Mouse (Mus musculus) myocyte (in vitro differentiated cells): Measurements from ENCODE around the gene Cog5. TPM values are rescaled to one million over a fixed set of nuclear protein-coding genes. Genes with fewer than 3 reads are reported as not detected.
A peak's percentile ranks its signal among the peaks of the same experiment; 100 is the strongest.

Source experiments
- H3K27me3 ChIP-seq: one replicate; pipeline ENCODE4 v1.6.1; 2011; ENCODE audit not compliant: control insufficient read depth, insufficient read depth, insufficient read length
- H3K36me3 ChIP-seq: one replicate; pipeline ENCODE4 v1.6.1; 2011; ENCODE audit not compliant: control insufficient read depth, insufficient read depth
- H3K4me2 ChIP-seq: one replicate; pipeline ENCODE4 v1.6.1; 2011; ENCODE audit warnings: low read depth, control low read depth
- H3K4me3 ChIP-seq: one replicate; pipeline ENCODE4 v1.5.1; 2011; ENCODE audit warnings: mild to moderate bottlenecking, control low read depth, moderate library complexity
- H3K79me2 ChIP-seq: one replicate; pipeline ENCODE4 v1.6.1; 2011; ENCODE audit not compliant: control insufficient read depth, insufficient read depth
- H3ac ChIP-seq: one replicate; pipeline ENCODE4 v1.6.1; 2011; ENCODE audit not compliant: control insufficient read depth, insufficient read length
- CEBPB ChIP-seq: IDR thresholded peaks from 2 replicates; pipeline ENCODE4 v1.6.1; 2011; ENCODE audit warnings: mild to moderate bottlenecking, moderate library complexity; ENCODE audit not compliant: poor library complexity, insufficient read depth, severe bottlenecking
- E2F4 ChIP-seq: IDR thresholded peaks from one replicate; pipeline ENCODE4 v1.6.1; 2011; ENCODE audit warnings: mild to moderate bottlenecking, control low read depth, moderate library complexity; ENCODE audit not compliant: insufficient read depth
- MAX ChIP-seq: IDR thresholded peaks from one replicate; pipeline ENCODE4 v1.6.1; 2011; ENCODE audit warnings: low read depth, mild to moderate bottlenecking, control low read depth
- MYOD1 ChIP-seq, 3 experiments: IDR thresholded peaks; one replicate each; pipeline ENCODE4 v1.6.1; 2011; ENCODE audit warnings: control low read depth in 2 of 3, low read depth in 2 of 3, mild to moderate bottlenecking in 2 of 3, moderate library complexity in 1 of 3; ENCODE audit not compliant: insufficient read length in 2 of 3, control insufficient read depth in 1 of 3
- MYOG ChIP-seq, 3 experiments: IDR thresholded peaks; one replicate each; pipeline ENCODE4 v1.6.1; 2011; ENCODE audit warnings: control low read depth in 2 of 3, low read depth in 2 of 3, mild to moderate bottlenecking in 2 of 3; ENCODE audit not compliant: insufficient read length in 2 of 3, control insufficient read depth in 1 of 3, insufficient read depth in 1 of 3
- POLR2A ChIP-seq: IDR thresholded peaks from one replicate; pipeline ENCODE4 v1.6.1; 2011; ENCODE audit warnings: low read depth, mild to moderate bottlenecking, control low read depth, moderate library complexity; ENCODE audit not compliant: insufficient read length
- POLR2AphosphoS2 ChIP-seq: IDR thresholded peaks from one replicate; pipeline ENCODE4 v1.6.1; 2011; ENCODE audit warnings: low read depth, control low read depth; ENCODE audit not compliant: insufficient read length
- REST ChIP-seq: IDR thresholded peaks from one replicate; pipeline ENCODE4 v1.6.1; 2011; ENCODE audit warnings: mild to moderate bottlenecking, control low read depth, moderate library complexity; ENCODE audit not compliant: insufficient read depth, insufficient read length
- SRF ChIP-seq: IDR thresholded peaks from one replicate; pipeline ENCODE4 v1.6.1; 2011; ENCODE audit warnings: low read depth; ENCODE audit not compliant: control insufficient read depth, insufficient read length
- TCF12 ChIP-seq: IDR thresholded peaks from one replicate; pipeline ENCODE4 v1.6.1; 2011; ENCODE audit warnings: mild to moderate bottlenecking, control low read depth; ENCODE audit not compliant: poor library complexity, insufficient read depth, severe bottlenecking
- TCF3 ChIP-seq: IDR thresholded peaks from one replicate; pipeline ENCODE4 v1.6.1; 2011; ENCODE audit warnings: low read depth, control low read depth; ENCODE audit not compliant: insufficient read length
- USF1 ChIP-seq: IDR thresholded peaks from one replicate; pipeline ENCODE4 v1.6.1; 2011; ENCODE audit warnings: low read depth, mild to moderate bottlenecking, control low read depth, moderate library complexity
- polyA plus RNA-seq: library from polyadenylated mRNA; unstranded; fragments of >200 nt; fragmentation: generic; extraction: Trizol; gene quantifications from one replicate; pipeline ENCODE4 v1.2.1, GENCODE M21; 2012; ENCODE audit warnings: missing spikeins

Cog5 gene
- polyA plus RNA-seq, 1 experiment, result 10.2 TPM

DNA sequence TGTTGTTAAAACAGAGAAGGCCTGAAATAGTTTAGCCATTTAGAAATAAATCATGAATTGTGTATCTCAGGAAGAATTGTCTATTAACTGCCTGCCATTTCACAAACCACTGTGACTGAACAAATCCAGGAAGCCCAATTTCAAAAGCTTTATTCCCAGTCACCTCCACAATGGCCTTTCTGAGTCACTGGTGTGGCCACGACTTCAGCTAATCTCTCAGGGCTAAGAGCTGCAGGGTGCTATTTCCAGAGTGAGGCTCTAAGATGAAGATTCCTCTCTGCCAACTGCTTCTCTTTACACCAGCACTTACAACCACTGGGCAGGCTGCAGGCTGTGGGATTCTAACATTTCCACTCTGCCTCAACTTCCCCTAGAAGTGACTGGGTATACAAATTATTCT is 314.4 kb downstream of the Cog5 start:
- no peak overlapping the region for H3ac ChIP-seq
- H3K36me3 ChIP-seq, result no peaks in the 10 kb centered on the region
- no peak overlapping the region for H3K4me3 ChIP-seq
- peak overlapping the region; percentile 58 for H3K4me2 ChIP-seq
- H3K79me2 ChIP-seq, result no peaks in the 10 kb centered on the region
- no peak for TF ChIP-seq MYOG (IDR thresholded peaks at IDR 0.05; ENCODE audit: control insufficient read depth in 1 of 3, insufficient read depth in 1 of 3, insufficient read length in 2 of 3, low read depth in 2 of 3)
- no peak for TF ChIP-seq TCF12
- TF ChIP-seq MYOD1 (IDR thresholded peaks at IDR 0.05; ENCODE audit: control insufficient read depth in 1 of 3, insufficient read length in 2 of 3, low read depth in 2 of 3), result no peak
- TF ChIP-seq MAX, result no peak
- TF ChIP-seq POLR2AphosphoS2, result no peak
- TF ChIP-seq REST, result no peak
- no peak for TF ChIP-seq E2F4
- no peak for TF ChIP-seq USF1
- TF ChIP-seq POLR2A, result no peak
- H3K27me3 ChIP-seq, result no peaks in the 10 kb centered on the region

GRCm38 (mm10) chr12:31971547-31971946 is 316.9 kb downstream of the Cog5 start:
- no peaks in the 10 kb centered on the region for H3K36me3 ChIP-seq
- peak overlapping the region; percentile 63 for H3K4me2 ChIP-seq
- no peak overlapping the region for H3ac ChIP-seq
- H3K27me3 ChIP-seq, result no peaks in the 10 kb centered on the region
- H3K4me3 ChIP-seq, result no peak overlapping the region
- TF ChIP-seq MYOG (IDR thresholded peaks at IDR 0.05; ENCODE audit: control insufficient read depth in 1 of 3, insufficient read depth in 1 of 3, insufficient read length in 2 of 3, low read depth in 2 of 3) (peak in 1 of 3 experiments; percentile 76), E2F4 (no peak), MYOD1 (IDR thresholded peaks at IDR 0.05; ENCODE audit: control insufficient read depth in 1 of 3, insufficient read length in 2 of 3, low read depth in 2 of 3) (peak in 2 of 3 experiments; percentile 77 to 80), TCF3 (no peak), TCF12 (peak; percentile 50)
- no peaks in the 10 kb centered on the region for H3K79me2 ChIP-seq

- peak overlapping the region; percentile 37 for H3K4me2 ChIP-seq
Observed at GRCm38 (mm10) chr12:31973473-31974172, 319.0 kb downstream of the Cog5 start.

DNA sequence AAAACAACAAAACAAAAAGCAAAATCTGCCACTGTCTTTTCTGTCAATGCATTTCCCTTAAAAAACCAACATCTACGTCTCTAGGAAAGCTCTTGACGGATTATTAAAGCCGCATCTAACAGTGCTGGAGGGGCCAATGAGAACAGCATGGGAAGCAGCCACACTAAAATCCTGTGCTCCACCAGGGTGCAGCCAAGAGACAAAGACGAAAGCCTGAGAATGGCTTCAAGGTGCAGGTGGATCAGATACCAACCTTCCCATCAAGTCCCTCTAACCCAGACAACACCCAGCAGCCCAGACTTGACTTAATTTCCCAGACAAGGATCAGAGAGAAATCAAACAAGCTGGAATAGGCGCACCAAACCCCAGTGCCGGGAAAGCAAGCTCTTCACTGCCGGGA is 321.9 kb downstream of the Cog5 start:
- TF ChIP-seq SRF, result no peak
- TF ChIP-seq MYOG (IDR thresholded peaks at IDR 0.05; ENCODE audit: control insufficient read depth in 1 of 3, insufficient read depth in 1 of 3, insufficient read length in 2 of 3, low read depth in 2 of 3), result no peak
- TF ChIP-seq TCF12, result no peak
- TF ChIP-seq TCF3, result no peak
- no peak for TF ChIP-seq POLR2A
- no peak for TF ChIP-seq REST
- no peak for TF ChIP-seq MAX
- no peak for TF ChIP-seq E2F4
- no peak overlapping the region for H3K4me2 ChIP-seq
- no peaks in the 10 kb centered on the region for H3K36me3 ChIP-seq
- no peaks in the 10 kb centered on the region for H3K27me3 ChIP-seq
- H3K4me3 ChIP-seq, result no peak overlapping the region
- H3K79me2 ChIP-seq, result no peaks in the 10 kb centered on the region
- H3ac ChIP-seq, result no peak overlapping the region

More at GRCm38 (mm10) chr12:31973473-31974172, 319.0 kb downstream of the Cog5 start:
- H3K4me3 ChIP-seq, result no peak overlapping the region
- H3ac ChIP-seq, result no peak overlapping the region
- H3K79me2 ChIP-seq, result no peaks in the 10 kb centered on the region
- no peak for TF ChIP-seq MAX
- no peak for TF ChIP-seq TCF12
- TF ChIP-seq E2F4, result no peak
- TF ChIP-seq SRF, result no peak
- TF ChIP-seq MYOD1 (IDR thresholded peaks at IDR 0.05; ENCODE audit: control insufficient read depth in 1 of 3, insufficient read length in 2 of 3, low read depth in 2 of 3), result peak in 2 of 3 experiments; percentile 73 to 82
- no peak for TF ChIP-seq REST
- TF ChIP-seq MYOG (IDR thresholded peaks at IDR 0.05; ENCODE audit: control insufficient read depth in 1 of 3, insufficient read depth in 1 of 3, insufficient read length in 2 of 3, low read depth in 2 of 3), result peak in 2 of 3 experiments; percentile 33 to 78
- no peak for TF ChIP-seq POLR2AphosphoS2
- TF ChIP-seq USF1, result no peak
- TF ChIP-seq TCF3, result peak; percentile 19
- TF ChIP-seq POLR2A, result no peak
- no peak for TF ChIP-seq CEBPB
- H3K36me3 ChIP-seq, result no peaks in the 10 kb centered on the region
- H3K27me3 ChIP-seq, result no peaks in the 10 kb centered on the region

DNA sequence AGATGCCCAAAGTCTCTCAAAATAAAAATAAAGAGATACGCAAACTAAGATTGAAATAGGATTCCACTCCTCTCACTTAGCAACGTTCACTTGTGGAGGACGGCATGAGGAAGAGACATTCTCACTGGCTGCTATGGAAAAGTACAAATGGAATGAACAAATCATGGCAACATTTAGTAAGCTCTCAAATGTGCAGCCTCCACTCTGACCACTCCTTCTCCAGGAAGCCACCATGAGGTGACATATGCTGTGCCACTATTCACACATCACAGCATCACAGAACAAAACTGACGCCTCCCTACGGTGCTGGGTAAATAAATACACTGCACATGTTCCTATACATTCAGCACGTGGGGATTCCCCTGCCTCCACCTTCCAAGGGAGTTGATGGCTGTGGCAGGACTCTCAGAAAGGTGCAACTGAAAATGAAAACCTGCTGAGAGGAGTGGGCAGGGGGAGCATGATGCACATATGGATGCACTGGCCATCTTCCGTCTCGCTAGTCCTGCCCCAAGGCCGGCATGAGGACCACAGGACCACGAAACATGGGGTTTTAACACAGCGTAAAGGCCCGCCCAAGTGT is 323.0 kb downstream of the Cog5 start:
- Histone ChIP-seq H3K36me3 (no peaks in the 10 kb centered on the region), H3ac (no peak overlapping the region), H3K4me3 (no peak overlapping the region), H3K79me2 (no peaks in the 10 kb centered on the region), H3K27me3 (no peaks in the 10 kb centered on the region), H3K4me2 (no peak overlapping the region)
- no peak for TF ChIP-seq TCF3
- no peak for TF ChIP-seq REST
- no peak for TF ChIP-seq E2F4
